Mouse (Mus musculus): Measurements from ENCODE around the gene Fkbp15.

- no peak for TF ChIP-seq CTCF (IDR thresholded peaks at IDR 0.05; ENCODE audit: extremely low read depth, insufficient read depth, low read length)
- TF ChIP-seq POLR2A (IDR thresholded peaks at IDR 0.05; ENCODE audit: extremely low read depth, insufficient read depth, low read length) = no peak
Measured at GRCm38 (mm10) chr4:62251776-62252175, 108.6 kb downstream of the Fkbp15 start.

Measured in cortical plate, adult 2 months (tissue).